Mouse (Mus musculus) C2C12 (cell line): ENCODE results near the gene Dapp1.

Experiments used
- CEBPB ChIP-seq: IDR thresholded peaks from one replicate; pipeline ENCODE4 v1.6.1; 2011; ENCODE audit warnings: low read depth, mild to moderate bottlenecking, control low read depth, moderate library complexity
- CTCF ChIP-seq: IDR thresholded peaks from one replicate; pipeline ENCODE4 v1.5.1; 2011; ENCODE audit not compliant: control insufficient read depth, insufficient read depth, insufficient read length
- MAX ChIP-seq: IDR thresholded peaks from one replicate; pipeline ENCODE4 v1.6.1; 2011; ENCODE audit warnings: mild to moderate bottlenecking, control low read depth
- MYOD1 ChIP-seq: IDR thresholded peaks from one replicate; pipeline ENCODE4 v1.6.1; 2011; ENCODE audit warnings: low read depth; ENCODE audit not compliant: control insufficient read depth, insufficient read length
- USF1 ChIP-seq: IDR thresholded peaks from one replicate; pipeline ENCODE4 v1.6.1; 2011; ENCODE audit warnings: low read depth, mild to moderate bottlenecking, control low read depth, moderate library complexity

- TF ChIP-seq CTCF, result no peak
- no peak for TF ChIP-seq MAX
- no peak for TF ChIP-seq CEBPB
- no peak for TF ChIP-seq MYOD1
- TF ChIP-seq USF1, result no peak
Observed at GRCm38 (mm10) chr3:137936541-137936940, 44.8 kb downstream of the Dapp1 start.
